Mouse (Mus musculus) MEL (cell line): ENCODE data around the gene Cd164l2.

ENCODE experiments used
- CHD1 ChIP-seq: IDR thresholded peaks from 2 replicates; pipeline ENCODE4 v1.6.1; 2012; ENCODE audit warnings: low read depth, mild to moderate bottlenecking, inconsistent platforms, low read length, improper control_type of control experiment
- GATA1 ChIP-seq: IDR thresholded peaks from 2 replicates; pipeline ENCODE4 v1.6.1; 2011; ENCODE audit warnings: low read depth, low read length, improper control_type of control experiment
- POLR2A ChIP-seq, 2 experiments: IDR thresholded peaks; 2 replicates each; pipeline ENCODE4 v1.6.1; 2011 to 2012; ENCODE audit warnings: low read length in 2 of 2, mild to moderate bottlenecking in 2 of 2, control low read depth in 1 of 2, improper control_type of control experiment in 1 of 2, low read depth in 1 of 2, moderate library complexity in 1 of 2; ENCODE audit not compliant: control insufficient read depth in 1 of 2, insufficient read depth in 1 of 2, poor library complexity in 1 of 2
- TAL1 ChIP-seq: IDR thresholded peaks from 2 replicates; pipeline ENCODE4 v1.6.1; 2012; ENCODE audit warnings: mild to moderate bottlenecking, inconsistent platforms, low read length, moderate library complexity, mixed read lengths
- TBP ChIP-seq: IDR thresholded peaks from 2 replicates; pipeline ENCODE4 v1.8.0; 2011; ENCODE audit warnings: low read depth, low read length, improper control_type of control experiment

DNA sequence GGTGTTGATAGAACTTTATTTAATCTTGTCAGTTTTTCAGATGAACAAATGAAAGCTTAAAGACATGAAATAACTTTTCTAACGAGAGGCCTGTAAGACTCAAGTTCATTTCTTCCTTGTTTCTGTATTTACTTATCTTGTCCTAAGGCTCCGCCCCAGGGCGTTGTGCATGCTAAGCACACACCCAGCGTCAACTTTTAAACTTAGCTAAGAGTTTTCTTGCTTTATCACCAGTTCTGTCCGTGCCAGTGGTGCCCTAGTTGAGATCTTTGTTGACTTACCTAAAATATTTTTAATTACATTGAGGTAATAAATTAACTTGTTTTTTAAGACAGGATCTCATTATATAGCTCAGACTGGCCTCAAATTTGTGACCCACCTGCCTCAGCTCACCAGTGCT is 33.6 kb upstream of the Cd164l2 start:
- no peak for TF ChIP-seq TBP
- no peak for TF ChIP-seq CHD1
- no peak for TF ChIP-seq TAL1
- no peak for TF ChIP-seq POLR2A (IDR thresholded peaks at IDR 0.05; ENCODE audit: control insufficient read depth in 1 of 2, insufficient read depth in 1 of 2, low read depth in 1 of 2, low read length in 2 of 2, poor library complexity in 1 of 2)
- peak; percentile 47 for TF ChIP-seq GATA1
